Mouse (Mus musculus) adrenal gland, adult 2 months (tissue): ENCODE results near the gene Spaca6. TPM values are rescaled to one million over a fixed set of nuclear protein-coding genes. Genes with fewer than 3 reads are reported as not detected.
"Not testable (repeated sequence)": the region's sequence is repeated elsewhere in the genome, so short reads cannot be mapped to it uniquely, and the experiment has no call there.

Source experiments
- DNase-seq: peaks from one replicate; pipeline ENCODE4 v3.0.0; 2021
- polyA plus RNA-seq: library from polyadenylated mRNA; depleted of rRNA; stranded (reverse); fragments of >200 nt; gene quantifications from 2 replicates; pipeline ENCODE4 v1.2.3, GENCODE M21; 2012
- total RNA-seq, 2 experiments: library from RNA; stranded (reverse); gene quantifications; 2 replicates each; pipeline ENCODE4 v1.2.3; 2021

The Spaca6 gene
- total and polyA plus RNA-seq, 3 experiments = 41.1 to 52.3 (median 47.5) TPM

- no peak for DNase-seq
Observed at GRCm38 (mm10) chr17:17843534-17844261, 16.7 kb downstream of the Spaca6 start.

GRCm38 (mm10) chr17:17844606-17845005 lies 17.6 kb downstream of the Spaca6 start:
- DNase-seq = not testable (repeated sequence)

GRCm38 (mm10) chr17:17845187-17846027 lies 18.4 kb downstream of the Spaca6 start:
- peak; percentile 68 for DNase-seq

GRCm38 (mm10) chr17:17848988-17849387 lies 22.0 kb downstream of the Spaca6 start:
- DNase-seq = no peak

DNA sequence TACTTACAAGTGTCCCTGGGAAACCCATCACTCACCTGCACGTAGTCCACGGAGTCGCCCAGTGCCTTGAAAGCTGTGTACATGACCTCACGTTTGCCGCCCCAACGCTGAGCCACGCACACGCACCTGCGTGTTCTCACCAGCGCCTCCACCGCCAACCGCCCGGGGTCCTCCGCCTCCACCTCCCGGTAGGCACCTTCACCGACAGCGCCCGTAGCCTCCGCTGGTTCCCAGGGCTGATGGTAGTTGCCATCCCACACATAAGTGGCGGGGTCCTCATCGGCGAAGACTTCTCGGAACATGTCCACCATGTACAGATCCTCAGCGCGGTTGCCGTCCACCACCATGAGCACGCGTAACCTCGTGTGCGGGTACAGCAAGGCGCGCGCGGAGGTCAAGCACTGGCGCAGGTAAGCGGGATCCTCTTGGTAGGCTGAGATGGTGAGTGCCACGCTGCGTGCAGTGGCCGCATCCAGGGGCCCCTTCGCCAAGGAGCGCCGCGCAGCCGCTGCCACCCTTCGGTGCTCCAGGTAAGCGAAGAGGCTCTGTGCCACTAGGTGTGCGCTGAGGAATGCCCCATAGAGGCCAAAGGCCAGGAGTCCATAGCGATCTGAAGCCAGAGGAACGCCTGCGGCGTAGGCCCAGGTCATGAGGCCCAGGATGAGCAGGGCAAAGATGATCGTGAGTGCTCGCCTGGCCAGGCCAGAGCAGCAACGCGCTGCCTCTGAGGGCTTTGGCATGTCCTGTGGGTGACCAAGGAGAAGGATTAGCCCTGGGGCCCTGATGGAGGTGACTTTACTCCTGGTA lies 23.2 kb downstream of the Spaca6 start:
- DNase-seq = no peak

- DNase-seq = no peak
Observed at GRCm38 (mm10) chr17:17855064-17855838, 28.3 kb downstream of the Spaca6 start, which contains the start of gene Has1. Gene Has1, minus strand, starts transcription at chr17:17855205.

DNA sequence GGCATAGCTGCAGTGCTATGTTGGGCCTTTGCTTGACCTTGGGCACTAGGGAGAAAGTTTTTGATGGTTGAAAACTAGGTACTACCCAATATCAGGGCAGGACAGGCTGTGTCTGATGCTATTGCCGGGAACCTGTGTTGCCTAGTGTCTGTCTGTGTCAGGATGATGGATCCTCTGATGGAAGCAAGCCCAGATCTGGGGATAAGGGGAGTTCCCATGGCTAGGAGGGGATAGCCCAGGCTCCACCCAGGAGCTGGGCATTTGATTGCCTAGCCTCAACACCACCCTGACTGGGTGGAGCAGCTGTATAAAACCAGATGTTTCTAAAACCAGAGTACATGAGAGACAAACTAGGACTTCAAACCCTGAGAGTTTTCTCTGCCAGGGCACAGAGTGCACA lies 29.7 kb downstream of the Spaca6 start:
- DNase-seq = no peak

DNA sequence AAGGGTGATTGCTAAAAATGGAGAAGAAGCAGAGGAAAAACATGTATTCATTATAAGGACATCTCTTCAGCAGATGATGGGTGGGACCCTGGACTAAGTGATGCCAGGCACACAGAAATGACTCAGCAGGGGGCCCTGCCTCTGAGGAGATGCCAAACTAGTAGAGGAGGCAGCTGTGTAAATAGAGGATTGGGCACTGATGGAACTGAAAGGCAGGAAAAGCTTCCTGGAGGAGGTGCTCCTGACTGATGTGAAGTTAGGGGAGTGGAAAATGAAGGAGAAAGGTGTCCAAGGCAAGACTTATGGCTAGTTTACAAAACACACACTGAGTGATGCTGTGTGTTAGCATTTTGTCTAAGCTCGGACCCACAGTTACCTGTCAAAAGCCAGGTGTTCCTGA lies 30.5 kb downstream of the Spaca6 start:
- DNase-seq = no peak

GRCm38 (mm10) chr17:17860110-17860509 lies 33.2 kb downstream of the Spaca6 start:
- DNase-seq = no peak

GRCm38 (mm10) chr17:17862360-17862759 lies 35.4 kb downstream of the Spaca6 start:
- DNase-seq = no peak

DNA sequence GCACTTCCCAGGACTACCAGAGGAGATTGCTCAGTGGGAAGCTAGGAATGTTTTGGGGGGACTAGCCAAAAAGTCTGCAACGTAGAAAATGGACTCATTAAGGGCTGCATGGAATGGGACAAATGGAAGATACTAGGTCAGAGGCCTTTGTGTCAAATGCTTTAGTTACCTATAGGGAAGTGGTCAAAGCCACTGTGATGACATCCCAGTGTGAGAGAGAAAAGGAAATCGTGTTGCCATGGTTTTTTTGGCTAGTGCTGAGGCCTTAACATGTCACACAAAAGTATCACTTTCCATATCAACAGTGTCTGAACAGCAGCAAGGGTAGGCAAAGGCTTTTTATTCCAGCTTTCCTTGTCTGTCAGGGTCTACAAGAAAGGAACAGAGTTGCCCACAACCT lies 38.2 kb downstream of the Spaca6 start:
- DNase-seq = no peak

- no peak for DNase-seq
Observed at GRCm38 (mm10) chr17:17866801-17867469, 40.0 kb downstream of the Spaca6 start.

DNA sequence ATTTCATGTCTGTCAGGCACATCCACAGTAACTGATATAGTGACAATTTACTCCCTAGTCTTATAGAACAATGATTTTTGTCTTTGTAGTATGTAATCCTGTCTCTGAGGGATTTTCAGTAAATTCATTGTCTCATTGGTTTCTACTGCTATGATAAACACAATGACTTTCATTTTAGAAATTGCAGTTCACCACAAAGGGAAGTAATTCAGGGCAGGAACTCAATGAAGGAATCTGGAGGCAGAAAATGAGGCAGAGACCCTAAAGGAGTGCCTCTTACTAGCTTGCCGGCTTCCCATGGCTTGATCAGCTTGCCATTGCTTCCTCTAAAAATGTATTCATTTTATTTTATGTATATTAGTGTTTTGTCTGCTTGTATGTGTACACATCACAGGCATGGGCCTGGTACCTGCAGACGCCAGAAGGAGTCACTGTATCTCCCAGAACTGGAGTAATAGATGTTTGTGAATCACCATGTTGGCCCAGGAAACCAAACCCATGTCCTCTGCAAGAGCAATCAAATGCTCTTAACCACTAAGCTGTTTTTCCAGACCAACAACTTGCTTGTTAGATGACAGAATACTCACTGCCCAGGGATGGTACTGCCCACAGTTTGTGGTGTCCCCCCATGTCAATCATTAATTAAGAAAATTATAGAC lies 44.1 kb downstream of the Spaca6 start:
- DNase-seq = no peak

GRCm38 (mm10) chr17:17871697-17872096 lies 44.7 kb downstream of the Spaca6 start:
- DNase-seq = no peak

GRCm38 (mm10) chr17:17879347-17879746 lies 52.4 kb downstream of the Spaca6 start:
- no peak for DNase-seq

DNA sequence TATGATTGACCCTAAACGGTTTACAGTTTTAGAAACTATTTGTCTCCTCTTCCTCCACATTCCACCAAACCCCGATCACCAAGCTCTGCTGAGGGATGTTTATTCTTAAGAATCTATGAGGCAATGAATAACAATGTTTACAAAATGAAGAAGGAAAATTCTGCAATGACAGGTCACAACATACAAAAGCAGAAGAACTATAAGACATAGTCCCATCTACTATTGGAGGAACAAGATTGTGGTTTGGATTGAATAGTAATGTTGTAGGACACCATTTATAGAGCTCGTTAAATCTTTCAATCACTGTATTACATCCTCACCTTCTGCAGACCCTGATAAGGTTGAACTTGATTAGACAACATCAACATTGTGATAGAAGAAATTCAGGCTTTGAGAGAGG lies 55.7 kb downstream of the Spaca6 start:
- DNase-seq = no peak

- DNase-seq = no peak
Observed at GRCm38 (mm10) chr17:17883840-17884239, 56.9 kb downstream of the Spaca6 start, which contains the start of gene Fpr1. Gene Fpr1, minus strand, starts transcription at chr17:17883940.

- DNase-seq = no peak
Observed at GRCm38 (mm10) chr17:17887774-17888248, 60.9 kb downstream of the Spaca6 start, which contains the start of the genes Fpr2 and Fpr3. Gene Fpr2, plus strand, starts transcription at chr17:17887824. Gene Fpr3, plus strand, starts transcription at chr17:17887852.

DNA sequence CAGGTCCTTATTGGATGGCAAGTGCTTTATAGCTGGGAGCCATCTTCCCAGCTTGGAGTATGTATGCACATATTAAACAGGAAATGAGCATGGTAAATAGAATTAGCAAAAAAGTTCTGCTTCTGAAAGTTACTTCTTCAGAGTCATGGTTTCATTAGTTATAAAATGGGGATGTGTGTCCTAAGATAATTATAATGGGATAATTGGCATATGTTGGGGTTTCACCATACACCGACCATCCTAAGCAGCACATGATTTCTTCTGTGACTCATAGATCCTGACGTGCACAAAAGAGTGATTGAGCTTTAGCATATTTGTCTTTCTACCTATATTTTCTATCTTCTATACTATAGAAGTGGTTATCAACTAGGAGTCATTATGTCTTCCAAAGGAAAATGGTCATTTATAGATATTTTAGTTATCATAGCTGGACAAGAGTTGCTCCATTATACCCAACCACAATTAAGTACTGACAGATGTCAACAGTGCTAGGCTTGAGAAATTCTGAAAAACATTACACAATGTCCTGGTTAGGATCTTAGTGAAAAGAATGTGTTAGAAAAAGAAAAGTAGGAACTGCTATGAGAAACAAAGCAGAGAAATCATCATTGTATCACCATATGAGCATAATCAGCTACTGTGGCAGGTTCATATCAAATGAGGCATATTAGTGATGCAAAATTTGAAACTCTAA lies 62.9 kb downstream of the Spaca6 start:
- no peak for DNase-seq
